Mouse (Mus musculus): ENCODE measurements around the gene Map3k21.

Map3k21 gene

DNA sequence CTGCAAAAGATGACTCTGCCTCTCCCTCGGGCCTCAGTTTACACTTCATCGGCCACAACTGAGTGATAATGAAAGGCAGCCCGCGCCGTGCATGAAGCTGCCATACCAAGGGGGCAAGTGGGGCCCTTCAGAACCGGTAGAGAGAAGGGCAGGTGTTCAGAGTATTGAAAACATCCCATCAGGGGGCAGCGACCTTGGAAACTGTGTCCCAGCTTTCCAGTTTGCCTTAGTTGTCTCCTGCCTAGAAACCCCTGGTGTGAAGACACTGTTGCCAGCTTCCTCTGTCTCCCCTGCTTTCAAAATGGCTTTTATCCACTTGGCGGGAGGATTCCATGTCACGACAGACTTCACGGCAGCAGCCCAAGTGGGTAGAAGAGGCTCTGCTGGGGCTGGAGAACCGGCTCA is 53.6 kb downstream of the Map3k21 start:
- in situ Hi-C loops (cut with MseI, MboI) = no loop called here

DNA sequence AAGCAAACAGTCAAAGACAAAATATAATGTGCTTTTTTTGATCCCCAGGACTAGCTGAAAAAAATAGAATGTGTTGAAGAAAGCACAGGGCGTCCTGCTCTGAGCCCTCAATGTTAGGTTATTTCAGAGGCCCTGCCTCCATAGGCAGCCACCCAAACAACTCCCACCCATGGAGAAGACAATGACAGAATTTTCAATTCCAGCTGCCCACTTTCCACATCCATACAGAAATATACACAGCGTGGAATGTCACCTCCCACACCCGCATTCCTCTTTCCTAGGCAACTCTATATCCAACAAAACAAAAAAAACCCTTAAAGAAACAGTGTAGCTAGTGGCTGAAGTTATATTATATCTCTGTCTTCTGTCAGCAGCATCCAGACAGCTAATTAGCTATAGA is 61.1 kb downstream of the Map3k21 start:
- in situ Hi-C loops (cut with MseI, MboI) = no loop called here

DNA sequence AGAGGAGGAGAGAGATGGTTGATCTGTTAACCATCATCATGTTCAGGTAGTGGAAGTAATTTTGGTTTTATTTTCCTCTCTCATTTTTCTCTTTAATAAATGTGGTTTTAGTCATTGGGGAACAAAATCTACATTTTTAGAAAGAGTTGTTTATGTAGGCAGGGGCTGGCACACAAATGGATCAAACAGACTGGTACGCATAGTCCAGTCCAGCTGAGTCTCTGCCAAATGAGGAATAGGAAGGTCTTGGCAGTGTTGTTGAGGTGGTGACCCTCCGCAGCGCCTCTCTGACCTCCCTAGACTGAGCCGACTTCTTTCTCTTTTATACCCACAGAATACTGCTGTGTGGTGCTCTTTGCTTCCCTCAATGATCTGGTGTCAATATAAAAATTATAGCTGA is 65.7 kb downstream of the Map3k21 start:
- in situ Hi-C loops (cut with MseI, MboI) = no loop called here

DNA sequence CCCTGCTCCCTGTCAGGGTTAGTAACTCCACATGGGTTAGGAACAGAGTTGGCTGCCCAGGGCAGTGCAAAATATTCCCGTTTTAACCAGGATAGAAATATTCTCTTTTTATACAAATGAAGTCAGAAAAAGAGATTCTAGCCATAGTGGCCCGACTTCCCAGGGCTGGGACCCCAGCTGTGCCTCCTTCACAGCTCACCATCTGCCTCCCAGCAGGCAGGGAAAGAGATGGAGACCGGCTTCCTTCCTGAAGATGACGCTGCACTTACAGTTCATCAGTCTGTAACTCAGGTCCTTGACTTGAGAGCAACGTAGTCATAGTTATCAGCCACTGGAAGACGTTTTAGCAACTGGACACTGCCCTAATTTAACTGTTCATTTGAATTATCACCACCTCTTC is 70.6 kb downstream of the Map3k21 start:
- in situ Hi-C loops (cut with MseI, MboI) = no loop called here

DNA sequence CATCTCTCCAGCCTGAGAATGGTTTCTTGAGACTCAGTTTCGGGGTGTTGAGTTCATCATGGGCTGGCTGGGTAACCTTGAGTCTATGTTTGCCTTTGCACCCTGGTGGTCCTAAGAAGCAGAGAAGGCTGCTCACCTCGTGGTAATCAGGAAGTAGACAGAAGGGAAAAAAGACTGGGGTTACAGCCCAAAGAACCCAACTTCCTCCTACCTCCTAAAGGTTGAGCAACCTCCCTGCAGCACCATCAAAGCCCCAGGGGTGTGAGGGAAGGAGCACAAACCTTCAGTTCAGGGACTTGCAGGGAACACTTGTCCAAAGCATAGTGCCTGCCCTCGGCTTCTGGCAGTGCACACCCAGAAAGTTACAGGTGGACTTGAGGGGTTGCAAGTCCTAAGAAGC is 73.3 kb downstream of the Map3k21 start:
- in situ Hi-C loops (cut with MseI, MboI) = no loop called here

DNA sequence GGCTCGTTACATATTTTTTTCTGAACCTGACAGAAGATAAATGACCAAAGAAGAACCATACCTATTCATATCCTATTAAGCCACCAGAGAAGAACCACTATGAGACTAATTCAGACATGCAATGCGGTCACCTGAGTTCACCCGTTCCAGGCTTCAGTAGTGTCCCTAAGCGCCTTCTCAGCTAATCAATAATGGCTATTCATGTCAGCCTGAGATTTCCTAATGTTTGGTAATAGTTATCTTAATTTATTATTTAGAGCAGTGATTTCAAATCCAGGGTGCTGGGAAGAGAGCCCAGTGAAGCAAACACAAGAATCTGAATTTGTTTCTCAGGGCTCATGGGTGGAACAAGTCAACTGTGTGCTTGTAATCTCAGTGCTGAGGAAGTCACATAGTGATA is 73.9 kb downstream of the Map3k21 start:
- in situ Hi-C loops (cut with MseI, MboI) = no loop called here

DNA sequence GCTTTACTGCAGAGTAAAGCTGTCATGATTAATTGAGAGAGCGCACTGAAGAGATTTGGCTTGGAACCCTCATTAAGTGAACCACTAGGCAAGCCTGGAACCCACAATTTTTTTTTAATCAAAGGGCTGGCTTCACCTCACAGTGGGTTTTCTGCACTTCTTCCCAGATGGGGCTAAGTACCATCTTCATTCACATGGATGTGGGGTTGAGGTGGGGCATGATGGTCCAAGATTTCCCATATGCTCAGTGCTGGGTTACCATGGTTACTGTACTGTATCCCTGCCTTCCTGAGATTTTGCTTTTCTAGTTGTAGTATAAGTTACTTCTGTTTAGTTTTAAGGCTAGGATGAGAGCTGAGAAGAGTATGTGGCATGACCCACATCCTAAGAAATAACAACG is 75.1 kb downstream of the Map3k21 start:
- in situ Hi-C loops (cut with MseI, MboI) = no loop called here

DNA sequence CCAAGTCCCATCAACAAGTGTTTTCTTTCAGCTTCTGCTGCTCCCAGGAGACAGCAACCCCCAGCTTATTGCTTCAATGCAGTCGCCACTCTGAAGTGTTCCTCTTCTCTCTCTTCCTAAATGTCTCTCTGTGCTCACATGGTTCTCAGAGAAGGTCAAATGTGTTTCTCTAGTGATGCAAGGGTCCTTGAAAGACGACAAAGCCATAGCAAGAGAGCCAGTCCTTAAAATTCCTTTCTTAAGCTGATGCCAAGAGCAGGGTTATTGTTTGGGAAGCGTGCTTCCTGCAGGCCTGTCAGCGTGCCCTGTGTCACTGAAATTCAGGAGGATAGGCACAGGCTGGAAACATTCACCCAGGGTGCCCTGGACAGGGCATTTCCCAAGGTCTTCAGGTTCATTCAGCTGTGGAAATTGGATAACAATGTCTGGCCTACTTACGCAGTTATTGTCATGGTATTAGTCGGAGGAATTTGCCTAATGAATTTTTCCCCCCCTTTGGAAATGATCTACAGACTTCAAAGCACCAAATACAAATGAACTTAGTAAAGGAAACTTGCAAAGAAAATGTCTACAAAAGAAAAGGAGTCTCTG is 76.8 kb downstream of the Map3k21 start:
- in situ Hi-C loops (cut with MseI, MboI) = no loop called here

DNA sequence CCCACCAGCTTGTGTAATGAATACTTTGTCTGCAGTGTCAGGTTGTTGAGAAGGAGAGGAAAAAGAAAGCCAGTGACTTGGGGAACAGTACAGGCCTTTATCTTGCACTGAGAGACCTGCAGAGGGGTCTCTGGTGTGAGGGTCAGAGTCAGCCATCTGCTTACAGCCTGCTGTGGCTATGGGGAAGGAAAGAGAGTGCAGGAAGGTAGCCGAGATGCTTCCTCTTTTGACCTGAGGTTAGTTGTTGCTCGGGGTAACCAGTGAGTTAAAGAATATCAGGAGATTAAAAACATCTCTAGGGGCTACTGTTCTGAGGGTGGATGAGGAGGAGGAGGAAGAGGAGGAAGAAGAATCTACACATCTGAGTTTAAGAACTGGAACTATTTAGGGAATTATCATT is 77.7 kb downstream of the Map3k21 start:
- in situ Hi-C loops (cut with MseI, MboI) = no loop called here

DNA sequence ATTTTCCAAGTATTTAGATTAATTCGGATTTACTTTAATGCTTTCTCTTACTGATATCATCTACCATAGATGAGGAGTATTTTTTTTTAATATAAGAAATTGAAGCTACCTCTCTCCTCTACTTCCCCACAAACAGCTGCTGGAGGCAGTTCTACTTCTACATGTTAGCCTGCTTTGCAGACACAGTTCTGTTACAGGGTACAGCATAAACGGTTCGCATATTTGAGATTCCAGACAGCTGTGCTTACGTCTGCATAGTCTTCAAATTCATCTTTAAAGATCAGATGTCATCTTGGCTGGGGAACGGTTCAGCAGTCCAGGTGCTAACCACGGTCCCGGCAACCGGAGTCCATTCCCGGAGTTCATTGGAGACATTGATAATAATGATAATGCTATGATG is 83.4 kb downstream of the Map3k21 start:
- in situ Hi-C loops (cut with MseI, MboI) = no loop called here

DNA sequence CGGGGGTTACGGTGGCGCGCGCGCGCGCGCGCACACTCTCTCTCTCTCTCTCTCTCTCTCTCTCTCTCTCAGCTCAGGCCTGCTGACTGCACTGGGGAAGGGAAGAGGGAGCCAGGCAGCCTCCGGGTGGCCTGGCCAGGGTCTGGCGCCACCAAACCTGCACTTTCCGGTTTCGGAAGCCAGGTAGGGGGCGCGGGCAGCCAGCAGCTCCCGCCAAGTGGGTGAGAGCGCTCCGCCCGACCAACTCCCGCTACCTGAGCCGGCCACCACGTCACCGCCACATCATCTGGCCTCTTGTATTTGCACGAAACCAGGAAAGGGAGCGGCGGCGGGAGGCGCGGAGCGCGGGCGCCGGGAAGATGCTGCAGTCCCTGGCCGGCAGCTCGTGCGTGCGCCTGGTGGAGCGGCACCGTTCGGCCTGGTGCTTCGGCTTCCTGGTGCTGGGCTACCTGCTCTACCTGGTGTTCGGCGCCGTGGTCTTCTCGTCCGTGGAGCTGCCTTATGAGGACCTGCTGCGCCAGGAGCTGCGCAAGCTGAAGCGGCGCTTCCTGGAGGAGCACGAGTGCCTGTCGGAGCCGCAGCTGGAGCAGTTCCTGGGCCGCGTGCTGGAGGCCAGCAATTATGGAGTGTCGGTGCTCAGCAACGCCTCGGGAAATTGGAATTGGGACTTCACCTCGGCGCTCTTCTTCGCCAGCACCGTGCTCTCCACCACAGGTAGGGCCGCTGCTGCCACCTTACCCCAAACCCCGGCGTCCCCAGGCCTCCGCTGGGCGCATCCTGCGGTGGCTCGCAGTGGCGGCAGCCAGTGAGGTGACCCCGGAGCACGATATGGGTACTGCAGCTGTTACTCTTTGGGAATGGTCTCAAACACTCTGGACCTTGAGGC is 85.1 kb downstream of the Map3k21 start, which contains the start of gene Kcnk1:
TSS of gene Kcnk1 (plus strand) at position 70 of the 886 bp plus-strand sequence.
- in situ Hi-C loops (cut with MseI, MboI) = no loop called here

DNA sequence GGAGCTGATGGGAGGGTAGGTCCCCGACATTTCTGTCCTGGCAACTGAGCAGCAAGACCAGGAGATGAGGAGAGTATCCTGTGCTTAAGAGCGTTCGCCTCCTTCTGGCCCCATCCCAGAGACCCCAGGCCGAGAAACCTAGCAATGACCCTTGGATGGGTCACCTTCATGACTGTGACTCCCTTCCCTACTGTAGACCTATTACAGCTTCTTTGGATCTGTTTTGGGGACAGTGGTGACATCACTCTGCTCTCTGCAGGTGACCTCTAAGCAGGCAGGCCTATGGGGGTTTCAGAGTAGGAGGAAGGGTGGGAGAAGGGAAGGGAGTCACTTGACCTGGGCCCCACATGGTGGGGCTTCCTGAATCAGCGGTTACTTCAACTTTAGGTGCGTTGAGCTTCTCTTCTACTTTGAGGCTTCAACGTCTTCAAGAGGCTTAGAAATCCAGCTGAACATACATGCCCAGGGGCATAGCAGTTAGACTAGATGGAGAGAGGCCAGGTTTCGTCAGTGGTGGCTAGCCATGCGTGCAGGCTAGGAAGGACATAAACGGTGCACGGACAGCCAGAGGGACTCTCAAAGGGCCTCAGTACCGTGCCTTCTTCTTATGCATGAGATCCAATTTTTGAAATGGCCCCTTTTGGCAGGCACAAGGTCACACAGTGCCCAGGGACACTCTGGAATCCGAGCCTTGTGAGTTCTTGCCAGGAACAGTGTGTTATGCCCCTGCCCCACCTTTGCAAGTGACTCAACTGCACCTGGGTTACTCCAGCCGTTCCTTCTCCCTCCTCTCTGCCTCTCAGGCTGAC is 86.0 kb downstream of the Map3k21 start:
- in situ Hi-C loops (cut with MseI, MboI) = no loop called here

DNA sequence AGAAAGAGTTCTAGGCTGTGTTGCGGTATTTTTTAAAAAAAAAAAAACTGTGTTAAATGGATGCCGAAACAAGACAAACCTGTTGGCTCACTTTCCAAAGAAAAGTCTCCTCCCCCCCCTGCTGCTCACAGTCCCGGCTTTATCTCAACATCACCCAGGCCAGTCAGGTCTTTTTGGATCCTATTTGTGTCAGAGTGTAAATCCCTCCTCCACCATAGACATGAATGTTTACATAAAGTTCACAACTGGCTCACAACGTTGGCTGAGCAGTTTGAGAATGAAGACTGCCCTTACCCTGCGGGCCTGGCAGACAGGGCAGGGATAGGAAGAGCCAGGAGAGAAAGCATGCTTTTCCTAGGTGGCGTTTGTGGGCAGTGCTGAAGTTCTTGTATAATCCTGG is 86.7 kb downstream of the Map3k21 start:
- in situ Hi-C loops (cut with MseI, MboI) = no loop called here

Measured in mouse trophoblast stem cell (cell line).